7 mouse cellular contexts compared by ENCODE assay signal in the genomic region with DNA sequence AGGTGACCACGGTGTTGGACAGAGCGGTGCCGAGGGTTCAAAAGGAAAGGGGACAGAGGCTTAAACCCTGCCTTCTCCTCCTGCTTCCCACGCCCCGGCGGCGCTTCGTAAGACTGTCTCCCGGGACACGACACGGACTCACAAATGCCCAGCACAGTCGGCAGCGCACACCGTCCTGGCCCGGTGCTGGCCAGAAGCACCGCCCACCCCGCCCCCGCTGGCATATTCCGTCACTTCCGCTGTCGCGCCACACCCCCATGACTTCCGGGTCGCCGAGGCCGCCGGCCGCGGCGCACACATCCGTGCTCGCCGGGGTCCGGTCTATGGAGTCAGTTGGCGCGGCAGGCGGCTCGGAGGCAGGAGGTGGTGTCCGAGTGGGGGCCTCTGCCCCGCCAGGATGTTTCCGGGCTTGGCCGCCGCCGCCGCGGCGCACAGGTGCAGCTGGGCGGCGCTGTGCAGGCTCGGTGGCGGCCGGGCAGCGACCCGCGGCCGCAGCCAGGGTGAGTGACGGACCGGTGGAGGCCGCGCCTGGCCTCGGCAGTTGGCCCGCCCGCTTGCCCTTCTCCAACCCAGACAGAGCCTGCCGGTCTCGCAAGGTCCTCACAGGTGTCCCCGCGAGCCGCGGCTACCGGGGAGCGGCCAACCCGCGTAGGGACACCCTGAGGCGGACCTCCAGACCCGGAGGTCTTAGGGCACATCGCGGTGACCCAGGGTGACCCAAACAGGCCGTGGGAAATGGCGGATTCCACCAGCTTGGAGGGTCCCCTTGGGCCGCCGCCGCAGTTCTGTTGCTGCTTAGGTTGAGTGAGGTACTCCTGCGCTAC. TPM values are rescaled to one million over a fixed set of nuclear protein-coding genes. Genes with fewer than 3 reads are reported as not detected.
DNase-seq lines count a peak whose midpoint lies in the region; ATAC-seq and TF ChIP-seq lines count a peak whose summit lies in the region.

Gene Slc30a9 (plus strand): TSS at position 258 of the 824 bp plus-strand sequence.

- peak within 1 kb of the TSS; percentile 73 for H3K27ac ChIP-seq in embryonic facial prominence, embryonic 12.5 days
- H3K27ac ChIP-seq in kidney, adult 2 months (ENCODE audit: insufficient read depth, low read depth, low read length) = peak within 1 kb of the TSS; percentile 85
- peak within 1 kb of the TSS; percentile 75 for H3K27ac ChIP-seq in limb, embryonic 12.5 days
- peak within 1 kb of the TSS; percentile 81 for H3K27ac ChIP-seq in midbrain, embryonic 15.5 days
- peak within 1 kb of the TSS; percentile 80 for H3K27ac ChIP-seq in spleen, adult 2 months (ENCODE audit: insufficient read depth, low read length)

- TF ChIP-seq POLR2A in kidney, adult 2 months (IDR thresholded peaks at IDR 0.05; ENCODE audit: low read depth, low read length) = peak; percentile 88
- TF ChIP-seq POLR2A in spleen, adult 2 months (IDR thresholded peaks at IDR 0.05; ENCODE audit: low read depth, low read length) = peak; percentile 79

- H3K27me3 ChIP-seq in embryonic facial prominence, embryonic 12.5 days = no peaks in the 10 kb centered on the region
- H3K27me3 ChIP-seq in kidney, adult 2 months (replicated peaks; ENCODE audit: control insufficient read depth, insufficient read depth, low read length) = no peaks in the 10 kb centered on the region
- H3K27me3 ChIP-seq in limb, embryonic 12.5 days = no peaks in the 10 kb centered on the region
- H3K27me3 ChIP-seq in midbrain, embryonic 15.5 days (replicated peaks) = no peaks in the 10 kb centered on the region
- no peaks in the 10 kb centered on the region for H3K27me3 ChIP-seq in spleen, adult 2 months (ENCODE audit: control insufficient read depth, insufficient read depth, low read length)

- peak; percentile 94 for ATAC-seq in embryonic facial prominence, embryonic 12.5 days (ENCODE audit: insufficient number of reproducible peaks, insufficient read depth, low FRiP score, low TSS enrichment)
- peak; percentile 96 for ATAC-seq in limb, embryonic 12.5 days (ENCODE audit: insufficient number of reproducible peaks, insufficient read depth, low FRiP score, low TSS enrichment, low read depth)
- ATAC-seq in midbrain, embryonic 15.5 days (replicated peaks) = peak; percentile 97

- no peaks in the 10 kb centered on the region for H3K36me3 ChIP-seq in embryonic facial prominence, embryonic 12.5 days
- no peaks in the 10 kb centered on the region for H3K36me3 ChIP-seq in kidney, adult 2 months (ENCODE audit: control insufficient read depth, insufficient read depth, low read length)
- peaks cover 9% of the 10 kb centered on the region; the same call in 1 of the 2 replicates for H3K36me3 ChIP-seq in limb, embryonic 12.5 days
- no peaks in the 10 kb centered on the region for H3K36me3 ChIP-seq in midbrain, embryonic 15.5 days (replicated peaks)
- no peaks in the 10 kb centered on the region for H3K36me3 ChIP-seq in spleen, adult 2 months (ENCODE audit: control insufficient read depth, insufficient read depth, low read length)

- peaks cover 7% of the 10 kb centered on the region for H3K4me1 ChIP-seq in embryonic facial prominence, embryonic 12.5 days
- peaks cover 14% of the 10 kb centered on the region; the same call in 1 of the 2 replicates for H3K4me1 ChIP-seq in kidney, adult 2 months (ENCODE audit: control insufficient read depth, insufficient read depth, low read length)
- H3K4me1 ChIP-seq in limb, embryonic 12.5 days (replicated peaks) = peaks cover 9% of the 10 kb centered on the region
- H3K4me1 ChIP-seq in midbrain, embryonic 15.5 days = peaks cover 18% of the 10 kb centered on the region
- peaks cover 3% of the 10 kb centered on the region; the same call in 1 of the 2 replicates for H3K4me1 ChIP-seq in spleen, adult 2 months (ENCODE audit: control insufficient read depth, insufficient read depth, insufficient read length)

- H3K9me3 ChIP-seq in embryonic facial prominence, embryonic 12.5 days = no peaks in the 10 kb centered on the region
- H3K9me3 ChIP-seq in limb, embryonic 12.5 days = no peaks in the 10 kb centered on the region
- no peaks in the 10 kb centered on the region for H3K9me3 ChIP-seq in midbrain, embryonic 15.5 days

- TF ChIP-seq CTCF in kidney, adult 2 months (conservative IDR thresholded peaks at IDR 0.05; ENCODE audit: insufficient read depth, insufficient read length, low read depth, low read length) = no peak
- no peak for TF ChIP-seq CTCF in spleen, adult 2 months (IDR thresholded peaks at IDR 0.05; ENCODE audit: extremely low read depth, insufficient read depth, insufficient read length, insufficient replicate concordance)

- peak; percentile 96 for DNase-seq in adrenal gland, postnatal 25 days
- peak; percentile 93 to 94 for DNase-seq in heart, adult 18-20 months
- peak; percentile 96 for DNase-seq in kidney, adult 2 months
- peak; percentile 53 to 90 for DNase-seq in spleen, adult 2 months (ENCODE audit: low read depth in 1 of 2, low spot score in 2 of 2)

- peak within 1 kb of the TSS; percentile 97 for H3K4me3 ChIP-seq in embryonic facial prominence, embryonic 12.5 days
- peak within 1 kb of the TSS; percentile 68 for H3K4me3 ChIP-seq in kidney, adult 2 months (ENCODE audit: insufficient read depth, low read depth, low read length)
- peak within 1 kb of the TSS; percentile 96 for H3K4me3 ChIP-seq in limb, embryonic 12.5 days (replicated peaks)
- H3K4me3 ChIP-seq in midbrain, embryonic 15.5 days = peak within 1 kb of the TSS; percentile 94
- peak within 1 kb of the TSS; percentile 90 for H3K4me3 ChIP-seq in spleen, adult 2 months (ENCODE audit: extremely low read depth, insufficient read depth, insufficient read length)

- WGBS in embryonic facial prominence, embryonic 12.5 days = under 1% methylated on average over 83 of the region's 83 CpGs
- WGBS in kidney, adult 2 months = under 1% methylated on average over 83 of the region's 83 CpGs
- under 1% methylated on average over 83 of the region's 83 CpGs for WGBS in limb, embryonic 12.5 days
- under 1% methylated on average over 70 of the region's 83 CpGs for WGBS in midbrain, embryonic 15.5 days
- WGBS in spleen, adult 2 months = under 1% methylated on average over 81 of the region's 83 CpGs

- peak within 1 kb of the TSS; percentile 76 for H3K4me2 ChIP-seq in embryonic facial prominence, embryonic 12.5 days (replicated peaks)
- H3K4me2 ChIP-seq in limb, embryonic 12.5 days = peak within 1 kb of the TSS; percentile 74
- peak within 1 kb of the TSS; percentile 71 for H3K4me2 ChIP-seq in midbrain, embryonic 15.5 days

- peak within 1 kb of the TSS; percentile 88 for H3K9ac ChIP-seq in embryonic facial prominence, embryonic 12.5 days
- H3K9ac ChIP-seq in limb, embryonic 12.5 days (replicated peaks) = peak within 1 kb of the TSS; percentile 92
- peak within 1 kb of the TSS; percentile 98 for H3K9ac ChIP-seq in midbrain, embryonic 15.5 days

RNA-seq across cellular contexts. Expression of gene Slc30a9, which starts in this region (rescaled TPM):
- total RNA-seq in adrenal gland, postnatal 25 days (2021) = 96.9 and 131 TPM in 2 replicates
- polyA plus RNA-seq in embryonic facial prominence, embryonic 12.5 days (2016; fragmentation: Nextera tagmentation; extraction: Ambion mirVana) = 109 and 114 TPM in 2 replicates
- 100 to 1,000 TPM; 161 to 174 TPM for total RNA-seq in heart, adult 18-20 months (2021)
- 52.8 and 55.8 TPM in 2 replicates for polyA plus RNA-seq in kidney, adult 2 months (2012; rRNA removed)
- 104 and 114 TPM in 2 replicates for polyA plus RNA-seq in limb, embryonic 12.5 days (2016; fragmentation: Nextera tagmentation; extraction: Ambion mirVana)
- 158 and 163 TPM in 2 replicates for polyA plus RNA-seq in midbrain, embryonic 15.5 days (2015; fragmentation: Nextera tagmentation; extraction: Ambion mirVana)
- polyA plus RNA-seq in spleen, adult 2 months (2012; rRNA removed) = 14.2 and 17.1 TPM in 2 replicates

Comparison
In these comparisons a context has a peak if more than half of its experiments do, and no peak if none do; other contexts are left out.
1. Peak in every context shown above with its lines: DNase-seq, ATAC-seq, H3K4me3 ChIP-seq and H3K27ac ChIP-seq.